Mouse (Mus musculus) heart, embryonic 14.5 days (tissue): ENCODE measurements around the gene Hist1h2br. TPM values are rescaled to one million over a fixed set of nuclear protein-coding genes. Genes with fewer than 3 reads are reported as not detected.
"Not testable (repeated sequence)": the region's sequence is repeated elsewhere in the genome, so short reads cannot be mapped to it uniquely, and the experiment has no call there.

Experiments used
- ATAC-seq: fragments of 200-750 bp; cut with Nextera tagmentation; 2 replicates; pipeline ENCODE4 v1.8.0; 2017; ENCODE audit warnings: low read depth, moderate TSS enrichment; ENCODE audit not compliant: insufficient number of reproducible peaks, insufficient read depth, low FRiP score
- H3K27ac ChIP-seq, 2 experiments: fragments of 200-500 bp in 1 of 2; fragments of 300-500 bp in 1 of 2; sonication (generic) in 1 of 2; replicated peaks in 1 of 2; 2 replicates each; pipeline ENCODE4 v1.5.1; 2012 to 2014; ENCODE audit warnings: low read depth in 2 of 2, low read length in 2 of 2, control low read depth in 1 of 2, mild to moderate bottlenecking in 1 of 2, mixed read lengths in 1 of 2; ENCODE audit not compliant: control insufficient read depth in 1 of 2, insufficient read depth in 1 of 2
- H3K27me3 ChIP-seq: fragments of 300-500 bp; sonication (generic); 2 replicates; pipeline ENCODE4 v1.6.1; 2014; ENCODE audit warnings: mild to moderate bottlenecking, low read length, control low read depth; ENCODE audit not compliant: control insufficient read depth, insufficient read depth
- H3K36me3 ChIP-seq: fragments of 300-500 bp; sonication (generic); 2 replicates; pipeline ENCODE4 v1.6.1; 2014; ENCODE audit warnings: mild to moderate bottlenecking, control low read depth, low read length, mixed read lengths; ENCODE audit not compliant: control insufficient read depth, insufficient read depth
- H3K4me1 ChIP-seq, 2 experiments: fragments of 200-500 bp in 1 of 2; fragments of 300-500 bp in 1 of 2; sonication (generic) in 1 of 2; 2 replicates each; pipeline ENCODE4 v1.6.1; 2012 to 2014; ENCODE audit warnings: low read length in 2 of 2, control low read depth in 1 of 2, mixed read lengths in 1 of 2; ENCODE audit not compliant: control insufficient read depth in 2 of 2, insufficient read depth in 2 of 2
- H3K4me2 ChIP-seq: fragments of 300-500 bp; sonication (generic); 2 replicates; pipeline ENCODE4 v1.6.1; 2014; ENCODE audit warnings: mild to moderate bottlenecking, low read length
- H3K4me3 ChIP-seq, 2 experiments: fragments of 200-500 bp in 1 of 2; fragments of 300-500 bp in 1 of 2; sonication (generic) in 1 of 2; 2 replicates each; pipeline ENCODE4 v1.5.1; 2012 to 2014; ENCODE audit warnings: low read length in 2 of 2, mild to moderate bottlenecking in 2 of 2, control low read depth in 1 of 2, low read depth in 1 of 2, moderate library complexity in 1 of 2; ENCODE audit not compliant: control insufficient read depth in 1 of 2, insufficient read depth in 1 of 2
- H3K9ac ChIP-seq: fragments of 300-500 bp; sonication (generic); 2 replicates; pipeline ENCODE4 v1.6.1; 2014; ENCODE audit warnings: mild to moderate bottlenecking, low read length
- H3K9me3 ChIP-seq: fragments of 300-500 bp; sonication (generic); 2 replicates; pipeline ENCODE4 v1.6.1; 2016; ENCODE audit warnings: low read length, control low read depth; ENCODE audit not compliant: control insufficient read depth
- WGBS: fragments of 180-500 bp; shearing (Covaris S2); extraction: QIAGEN DNeasy Blood & Tissue Kit; methylation state at CpG from one replicate; pipeline ENCODE4 v1.1.7; 2014; 5-methylcytosine and 5-hydroxymethylcytosine counted together
- polyA plus RNA-seq: library from polyadenylated mRNA; unstranded; fragments of >200 nt; fragmentation: Nextera tagmentation; extraction: Ambion mirVana; gene quantifications from 2 replicates; pipeline ENCODE4 v1.2.1, GENCODE M21; 2014

The Hist1h2br gene
- polyA plus RNA-seq, 1 experiment from 2014 or later: 10.6 TPM

DNA sequence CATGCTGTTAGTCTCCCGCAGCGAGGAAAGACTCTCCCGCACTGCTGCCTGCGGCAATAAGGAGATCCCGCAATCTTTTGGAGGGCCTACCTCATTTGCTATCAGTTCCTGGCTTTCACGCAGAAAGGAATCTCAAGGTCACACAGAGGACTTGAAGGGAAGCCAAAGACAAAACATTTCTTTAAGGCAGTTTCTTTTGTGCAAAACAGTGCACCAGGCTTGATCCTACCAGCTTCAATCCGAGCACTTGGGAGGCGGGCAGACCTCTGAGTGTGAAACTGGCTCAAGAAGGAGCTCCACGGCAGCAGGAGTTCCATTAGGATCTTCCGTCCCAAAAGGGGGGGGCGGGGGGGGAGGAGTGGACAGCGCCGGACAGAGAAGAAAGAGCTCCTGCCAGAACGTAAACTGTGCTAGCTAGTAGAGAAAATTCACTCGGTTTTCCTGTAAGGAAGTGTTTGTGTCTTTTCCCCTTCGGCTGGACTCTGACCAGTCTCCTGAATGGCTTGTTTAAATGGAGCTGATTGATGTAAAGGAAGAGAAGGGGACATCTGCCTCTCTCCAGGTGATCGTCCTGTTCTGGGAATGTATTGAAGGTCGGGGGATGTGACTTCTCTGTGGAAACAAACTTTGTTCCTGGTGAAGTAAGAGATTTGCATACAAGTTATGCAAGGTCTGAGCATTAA lies 42.8 kb upstream of the Hist1h2br start:
- H3K9me3 ChIP-seq: no peaks in the 10 kb centered on the region
- WGBS: 4% methylated on average over 18 of the region's 18 CpGs
- no peaks in the 10 kb centered on the region for H3K27me3 ChIP-seq
- H3K27ac ChIP-seq: peak overlapping the region in 1 of 2 experiments; percentile 33; a peak in 2 of 4 replicates
- H3K4me2 ChIP-seq: peak overlapping the region; percentile 70
- H3K9ac ChIP-seq: peak overlapping the region; percentile 72
- peaks cover 5 to 19% of the 10 kb centered on the region in 2 experiments; a peak in 3 of 4 replicates for H3K4me1 ChIP-seq
- peak overlapping the region; percentile 26 to 31; a peak in 3 of 4 replicates for H3K4me3 ChIP-seq
- H3K36me3 ChIP-seq: no peaks in the 10 kb centered on the region
- ATAC-seq: no peak

- WGBS: 91% methylated on average over 7 of the region's 7 CpGs
- no peaks in the 10 kb centered on the region for H3K27me3 ChIP-seq
- H3K4me2 ChIP-seq: no peak overlapping the region
- no peaks in the 10 kb centered on the region for H3K9me3 ChIP-seq
- peaks cover under 1 to 5% of the 10 kb centered on the region in 2 experiments; a peak in 1 of 4 replicates for H3K4me1 ChIP-seq
- no peaks in the 10 kb centered on the region for H3K36me3 ChIP-seq
- no peak for ATAC-seq
- H3K27ac ChIP-seq: no peak overlapping the region
- H3K4me3 ChIP-seq: no peak overlapping the region
- no peak overlapping the region for H3K9ac ChIP-seq
These were observed 38.0 kb upstream of the Hist1h2br start for GRCm38 (mm10) chr13:21795584-21795983.

- H3K4me3 ChIP-seq, H3K36me3 ChIP-seq, H3K9me3 ChIP-seq, H3K27me3 ChIP-seq, H3K4me2 ChIP-seq, H3K9ac ChIP-seq, ATAC-seq, H3K4me1 ChIP-seq, H3K27ac ChIP-seq: not testable (repeated sequence)
These were observed 36.4 kb upstream of the Hist1h2br start for GRCm38 (mm10) chr13:21797163-21797562.

- WGBS: no CpG with 5 or more reads among the region's 4 CpGs
- H3K4me1 ChIP-seq, H3K27ac ChIP-seq, H3K9me3 ChIP-seq, H3K27me3 ChIP-seq, H3K4me3 ChIP-seq, H3K36me3 ChIP-seq, H3K9ac ChIP-seq, H3K4me2 ChIP-seq: not testable (repeated sequence)
- ATAC-seq: 0 out of 2 replicates have a peak, but pooled peaks have one; percentile 38
These were observed 30.5 kb upstream of the Hist1h2br start for GRCm38 (mm10) chr13:21803058-21803457.

- H3K4me2 ChIP-seq, H3K4me1 ChIP-seq, H3K36me3 ChIP-seq, H3K9ac ChIP-seq, H3K27me3 ChIP-seq, H3K27ac ChIP-seq, H3K9me3 ChIP-seq, H3K4me3 ChIP-seq: not testable (repeated sequence)
- peak; percentile 96 for ATAC-seq
- no CpG with 5 or more reads among the region's 23 CpGs for WGBS
These were observed 23.5 kb upstream of the Hist1h2br start, which contains the start of the genes Hist1h2bq and Hist1h2ao for GRCm38 (mm10) chr13:21810073-21810472. Hist1h2bq (minus strand) TSS chr13:21810197. Hist1h2ao (plus strand) TSS chr13:21810465.

DNA sequence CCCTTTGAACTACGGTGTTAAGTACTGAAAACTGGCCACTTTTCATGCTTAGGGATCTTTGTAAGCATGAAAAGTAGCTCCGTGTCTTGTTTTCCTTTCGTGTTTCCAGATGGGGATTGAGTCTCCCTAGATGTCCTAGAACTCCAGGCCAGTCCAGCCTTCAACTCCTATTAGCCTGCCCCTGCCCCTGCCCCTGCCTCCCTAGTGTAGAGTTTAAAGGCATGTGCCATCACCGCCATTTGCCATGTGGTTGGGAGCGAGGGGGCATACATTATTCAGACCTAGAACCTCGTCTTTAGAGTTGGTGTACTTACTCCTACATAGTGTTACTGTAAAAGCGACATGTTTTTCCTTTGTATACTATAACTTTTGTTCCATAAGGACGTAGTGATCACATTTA lies 22.5 kb upstream of the Hist1h2br start:
- peak; percentile 22; the same call in 1 of the 2 replicates for ATAC-seq
- not testable (repeated sequence) for H3K9me3 ChIP-seq, H3K27me3 ChIP-seq, H3K9ac ChIP-seq, H3K4me2 ChIP-seq, H3K4me1 ChIP-seq, H3K36me3 ChIP-seq, H3K27ac ChIP-seq, H3K4me3 ChIP-seq
- no CpG with 5 or more reads among the region's 8 CpGs for WGBS

- WGBS: no CpG with 5 or more reads among the region's 24 CpGs
- H3K27ac ChIP-seq, H3K27me3 ChIP-seq, H3K9ac ChIP-seq, H3K9me3 ChIP-seq, H3K36me3 ChIP-seq, H3K4me1 ChIP-seq: not testable (repeated sequence)
- H3K4me2 ChIP-seq: peak within 1 kb of the TSS; percentile 47; the same call in 1 of the 2 replicates
- peak within 1 kb of the TSS in 1 of 2 experiments; percentile 23; a peak in 2 of 4 replicates for H3K4me3 ChIP-seq
- ATAC-seq: 0 out of 2 replicates have a peak, but pooled peaks have one; percentile 55
These were observed 22.0 kb upstream of the Hist1h2br start, which contains the start of gene Hist1h4m for GRCm38 (mm10) chr13:21811539-21811938. Hist1h4m (plus strand) TSS chr13:21811746.
